Mouse (Mus musculus) liver, embryonic 15.5 days (tissue): Measurements from ENCODE around the gene Akap6. TPM values are rescaled to one million over a fixed set of nuclear protein-coding genes. Genes with fewer than 3 reads are reported as not detected.

ENCODE experiments used
- ATAC-seq: fragments of 200-750 bp; cut with Nextera tagmentation; 2 replicates; pipeline ENCODE4 v1.8.0; 2017; ENCODE audit warnings: moderate number of reproducible peaks, mild to moderate bottlenecking, moderate library complexity; ENCODE audit not compliant: insufficient read depth
- H3K27ac ChIP-seq: fragments of 300-500 bp; sonication (generic); replicated peaks from 2 replicates; pipeline ENCODE4 v1.5.1; 2015; ENCODE audit warnings: mild to moderate bottlenecking, inconsistent platforms
- H3K27me3 ChIP-seq: fragments of 300-500 bp; sonication (generic); 2 replicates; pipeline ENCODE4 v1.6.1; 2015; ENCODE audit warnings: mild to moderate bottlenecking, inconsistent platforms
- H3K36me3 ChIP-seq: fragments of 300-500 bp; sonication (generic); replicated peaks from 2 replicates; pipeline ENCODE4 v1.6.1; 2015; ENCODE audit warnings: moderate library complexity, mild to moderate bottlenecking, inconsistent platforms
- H3K4me1 ChIP-seq: fragments of 300-500 bp; sonication (generic); replicated peaks from 2 replicates; pipeline ENCODE4 v1.6.1; 2015; ENCODE audit warnings: inconsistent platforms
- H3K4me2 ChIP-seq: fragments of 300-500 bp; sonication (generic); 2 replicates; pipeline ENCODE4 v1.6.1; 2015; ENCODE audit warnings: moderate library complexity, mild to moderate bottlenecking, inconsistent platforms
- H3K4me3 ChIP-seq: fragments of 300-500 bp; sonication (generic); replicated peaks from 2 replicates; pipeline ENCODE4 v1.5.1; 2015; ENCODE audit warnings: mild to moderate bottlenecking, inconsistent platforms
- H3K9ac ChIP-seq: fragments of 300-500 bp; sonication (generic); 2 replicates; pipeline ENCODE4 v1.6.1; 2015; ENCODE audit warnings: moderate library complexity, mild to moderate bottlenecking, inconsistent platforms
- H3K9me3 ChIP-seq: fragments of 300-500 bp; sonication (generic); replicated peaks from 2 replicates; pipeline ENCODE4 v1.6.1; 2016; ENCODE audit warnings: inconsistent platforms
- WGBS: fragments of 180-500 bp; shearing (Covaris S2); methylation state at CpG from one replicate; pipeline ENCODE4 v1.1.7; 2015; ENCODE audit warnings: mixed read lengths; ENCODE audit not compliant: insufficient replicate concordance; 5-methylcytosine and 5-hydroxymethylcytosine counted together
- polyA plus RNA-seq: library from polyadenylated mRNA; unstranded; fragments of >200 nt; fragmentation: Nextera tagmentation; extraction: Ambion mirVana; gene quantifications from 2 replicates; pipeline ENCODE4 v1.2.1, GENCODE M21; 2015

Gene Akap6
- polyA plus RNA-seq, 1 experiment from 2014 or later, result 0.05 TPM

GRCm38 (mm10) chr12:53193664-53194063 is 494.5 kb downstream of the Akap6 start:
- WGBS, result 68% methylated on average over 5 of the region's 5 CpGs
- no peak overlapping the region for H3K4me3 ChIP-seq
- no peak overlapping the region for H3K27ac ChIP-seq
- H3K36me3 ChIP-seq, result no peaks in the 10 kb centered on the region
- H3K4me2 ChIP-seq, result no peak overlapping the region
- H3K9me3 ChIP-seq, result no peaks in the 10 kb centered on the region; the same call in 1 of the 2 replicates
- ATAC-seq, result no peak
- no peaks in the 10 kb centered on the region for H3K27me3 ChIP-seq
- no peak overlapping the region for H3K9ac ChIP-seq
- no peaks in the 10 kb centered on the region for H3K4me1 ChIP-seq

Other genes starting within 250 kb of the Akap6 start
- 7.9 and 9.2 TPM in 2 replicates for gene Arhgap5, start 195.4 kb upstream of the Akap6 start, polyA plus RNA-seq